Mouse (Mus musculus): Measurements from ENCODE around the gene Syce1l. TPM values are rescaled to one million over a fixed set of nuclear protein-coding genes. Genes with fewer than 3 reads are reported as not detected.

Gene Syce1l
- polyA plus RNA-seq, 1 experiment from 2014 or later, result not detected

- Histone ChIP-seq H3K4me2 (ENCODE audit: low read depth, low read length) (no peak overlapping the region), H3K9ac (ENCODE audit: low read length) (no peak overlapping the region), H3K4me3 (ENCODE audit: low read length) (no peak overlapping the region), H3K4me1 (replicated peaks; ENCODE audit: control insufficient read depth, insufficient read depth, low read length) (peaks cover 6% of the 10 kb centered on the region), H3K27me3 (ENCODE audit: control insufficient read depth, insufficient read depth, low read depth, low read length) (no peaks in the 10 kb centered on the region), H3K27ac (ENCODE audit: low read length) (no peak overlapping the region), H3K9me3 (ENCODE audit: control insufficient read depth, low read length) (no peaks in the 10 kb centered on the region), H3K36me3 (ENCODE audit: control insufficient read depth, insufficient read depth, low read length) (peaks cover 23% of the 10 kb centered on the region)
- no peak for ATAC-seq (ENCODE audit: low read depth)
- 74% methylated on average over 8 of the region's 8 CpGs for WGBS
Observed at GRCm38 (mm10) chr8:113643479-113644210, 632 bp downstream of the Syce1l start.

- Histone ChIP-seq H3K9me3 (ENCODE audit: control insufficient read depth, low read length) (no peaks in the 10 kb centered on the region), H3K4me3 (ENCODE audit: low read length) (no peak overlapping the region), H3K27me3 (ENCODE audit: control insufficient read depth, insufficient read depth, low read depth, low read length) (no peaks in the 10 kb centered on the region), H3K4me2 (ENCODE audit: low read depth, low read length) (no peak overlapping the region), H3K4me1 (replicated peaks; ENCODE audit: control insufficient read depth, insufficient read depth, low read length) (0 out of 2 replicates have a peak, but pooled peaks cover 2% of the 10 kb centered on the region), H3K9ac (ENCODE audit: low read length) (no peak overlapping the region), H3K36me3 (ENCODE audit: control insufficient read depth, insufficient read depth, low read length) (peaks cover 11% of the 10 kb centered on the region), H3K27ac (ENCODE audit: low read length) (no peak overlapping the region)
- ATAC-seq (ENCODE audit: low read depth), result no peak
- 55% methylated on average over 5 of the region's 5 CpGs for WGBS
Observed at GRCm38 (mm10) chr8:113645220-113645619, 2.2 kb downstream of the Syce1l start.

GRCm38 (mm10) chr8:113652450-113652849 is 9.4 kb downstream of the Syce1l start:
- Histone ChIP-seq H3K27ac (ENCODE audit: low read length) (no peak overlapping the region), H3K4me1 (replicated peaks; ENCODE audit: control insufficient read depth, insufficient read depth, low read length) (no peaks in the 10 kb centered on the region), H3K9ac (ENCODE audit: low read length) (no peak overlapping the region), H3K9me3 (ENCODE audit: control insufficient read depth, low read length) (no peaks in the 10 kb centered on the region), H3K36me3 (ENCODE audit: control insufficient read depth, insufficient read depth, low read length) (no peaks in the 10 kb centered on the region), H3K4me3 (ENCODE audit: low read length) (no peak overlapping the region), H3K4me2 (ENCODE audit: low read depth, low read length) (no peak overlapping the region), H3K27me3 (ENCODE audit: control insufficient read depth, insufficient read depth, low read depth, low read length) (no peaks in the 10 kb centered on the region)
- WGBS, result 72% methylated on average over 11 of the region's 12 CpGs
- ATAC-seq (ENCODE audit: low read depth), result no peak

- 41% methylated on average over 4 of the region's 4 CpGs for WGBS
- ATAC-seq (ENCODE audit: low read depth), result no peak
- Histone ChIP-seq H3K4me3 (ENCODE audit: low read length) (no peak overlapping the region), H3K4me2 (ENCODE audit: low read depth, low read length) (no peak overlapping the region), H3K27ac (ENCODE audit: low read length) (no peak overlapping the region), H3K27me3 (ENCODE audit: control insufficient read depth, insufficient read depth, low read depth, low read length) (no peaks in the 10 kb centered on the region), H3K9ac (ENCODE audit: low read length) (no peak overlapping the region), H3K4me1 (replicated peaks; ENCODE audit: control insufficient read depth, insufficient read depth, low read length) (0 out of 2 replicates have a peak, but pooled peaks cover 3% of the 10 kb centered on the region), H3K36me3 (ENCODE audit: control insufficient read depth, insufficient read depth, low read length) (no peaks in the 10 kb centered on the region), H3K9me3 (ENCODE audit: control insufficient read depth, low read length) (no peaks in the 10 kb centered on the region)
Observed at GRCm38 (mm10) chr8:113653151-113653550, 10.1 kb downstream of the Syce1l start.

- Histone ChIP-seq H3K4me1 (replicated peaks; ENCODE audit: control insufficient read depth, insufficient read depth, low read length) (0 out of 2 replicates have a peak, but pooled peaks cover 3% of the 10 kb centered on the region), H3K4me2 (ENCODE audit: low read depth, low read length) (no peak overlapping the region), H3K27me3 (ENCODE audit: control insufficient read depth, insufficient read depth, low read depth, low read length) (no peaks in the 10 kb centered on the region), H3K27ac (ENCODE audit: low read length) (no peak overlapping the region), H3K36me3 (ENCODE audit: control insufficient read depth, insufficient read depth, low read length) (no peaks in the 10 kb centered on the region), H3K9ac (ENCODE audit: low read length) (no peak overlapping the region), H3K4me3 (ENCODE audit: low read length) (no peak overlapping the region), H3K9me3 (ENCODE audit: control insufficient read depth, low read length) (no peaks in the 10 kb centered on the region)
- no peak for ATAC-seq (ENCODE audit: low read depth)
- WGBS, result 88% methylated on average over 5 of the region's 5 CpGs
Observed at GRCm38 (mm10) chr8:113656154-113656553, 13.1 kb downstream of the Syce1l start.

DNA sequence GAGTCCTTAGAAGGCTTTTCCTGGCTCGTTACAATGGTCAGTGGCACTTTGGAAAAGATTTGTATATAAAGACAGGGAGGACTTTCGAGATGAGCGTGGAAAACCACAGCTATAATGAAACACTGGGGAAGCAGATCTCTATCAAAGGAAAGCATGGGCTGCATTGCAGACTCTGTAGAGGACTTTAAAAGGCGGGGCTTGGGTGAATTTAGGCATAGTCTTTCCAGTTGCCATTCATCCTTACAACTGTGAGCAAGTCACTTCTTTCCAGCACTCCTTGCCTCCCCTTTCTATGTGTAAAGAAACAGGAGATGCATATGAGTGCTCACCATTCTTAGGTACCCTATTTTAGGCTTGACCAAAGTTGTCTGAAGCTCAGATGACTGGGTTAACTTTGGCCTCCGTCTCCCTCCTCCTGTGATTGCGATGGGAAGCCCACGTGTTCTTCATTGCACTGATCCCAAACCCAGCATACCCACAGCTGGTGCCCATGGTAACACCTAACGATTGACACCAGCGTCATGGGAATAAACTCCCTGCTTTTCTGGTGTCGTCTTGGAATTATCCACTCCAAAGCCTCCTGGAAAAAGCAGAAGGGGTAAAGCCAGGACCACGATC is 13.8 kb downstream of the Syce1l start:
- Histone ChIP-seq H3K36me3 (ENCODE audit: control insufficient read depth, insufficient read depth, low read length) (no peaks in the 10 kb centered on the region), H3K27ac (ENCODE audit: low read length) (no peak overlapping the region), H3K4me3 (ENCODE audit: low read length) (no peak overlapping the region), H3K4me2 (ENCODE audit: low read depth, low read length) (no peak overlapping the region), H3K27me3 (ENCODE audit: control insufficient read depth, insufficient read depth, low read depth, low read length) (no peaks in the 10 kb centered on the region), H3K9ac (ENCODE audit: low read length) (no peak overlapping the region), H3K9me3 (ENCODE audit: control insufficient read depth, low read length) (no peaks in the 10 kb centered on the region), H3K4me1 (replicated peaks; ENCODE audit: control insufficient read depth, insufficient read depth, low read length) (0 out of 2 replicates have a peak, but pooled peaks cover 3% of the 10 kb centered on the region)
- no peak for ATAC-seq (ENCODE audit: low read depth)
- 84% methylated on average over 11 of the region's 11 CpGs for WGBS

DNA sequence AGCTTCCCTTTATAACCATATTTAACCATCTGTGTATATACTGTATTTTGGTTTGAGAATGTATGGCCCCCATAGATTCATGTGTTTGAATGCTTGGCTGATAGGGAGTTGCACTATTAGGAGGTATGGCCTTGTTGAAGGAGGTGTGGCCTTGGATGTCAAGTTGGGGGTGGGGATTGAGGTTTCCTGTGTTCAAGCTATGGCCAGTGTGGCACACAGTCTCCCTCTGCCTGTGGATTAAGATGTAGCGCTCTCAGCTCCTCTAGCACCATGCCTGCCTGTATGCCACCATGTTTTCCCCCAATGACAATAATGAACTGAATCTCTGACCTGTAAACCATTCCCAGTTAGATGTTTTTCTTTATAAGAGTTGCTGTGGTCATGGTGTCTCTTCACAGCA is 17.1 kb downstream of the Syce1l start:
- Histone ChIP-seq H3K9ac (ENCODE audit: low read length) (no peak overlapping the region), H3K9me3 (ENCODE audit: control insufficient read depth, low read length) (no peaks in the 10 kb centered on the region), H3K4me1 (replicated peaks; ENCODE audit: control insufficient read depth, insufficient read depth, low read length) (peaks cover 3% of the 10 kb centered on the region; the same call in 1 of the 2 replicates), H3K27ac (ENCODE audit: low read length) (no peak overlapping the region), H3K36me3 (ENCODE audit: control insufficient read depth, insufficient read depth, low read length) (no peaks in the 10 kb centered on the region), H3K27me3 (ENCODE audit: control insufficient read depth, insufficient read depth, low read depth, low read length) (no peaks in the 10 kb centered on the region), H3K4me3 (ENCODE audit: low read length) (no peak overlapping the region), H3K4me2 (ENCODE audit: low read depth, low read length) (no peak overlapping the region)
- 83% methylated on average over 1 of the region's 1 CpGs for WGBS
- no peak for ATAC-seq (ENCODE audit: low read depth)

DNA sequence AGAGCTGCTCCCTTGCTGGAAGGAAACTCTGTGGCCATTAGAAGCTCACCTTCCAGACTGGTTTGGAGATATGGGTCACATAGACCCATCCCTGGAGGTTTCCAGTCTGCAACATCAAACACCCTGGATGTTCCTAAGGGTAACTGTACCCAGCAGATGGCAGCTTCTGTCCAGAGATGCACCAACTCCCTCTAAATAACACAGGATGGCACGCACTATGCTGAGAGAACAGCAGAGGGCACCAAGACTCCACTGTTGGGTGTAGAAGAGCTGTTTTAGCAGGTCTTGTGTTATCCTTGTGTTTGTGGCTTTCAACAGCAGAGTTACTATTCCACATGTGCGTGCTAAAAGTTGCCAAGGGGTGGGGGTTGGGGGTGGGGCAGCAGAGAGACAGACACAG is 21.5 kb downstream of the Syce1l start:
- no peaks in the 10 kb centered on the region for H3K36me3 ChIP-seq (ENCODE audit: control insufficient read depth, insufficient read depth, low read length)
- H3K4me1 ChIP-seq (replicated peaks; ENCODE audit: control insufficient read depth, insufficient read depth, low read length), result no peaks in the 10 kb centered on the region; the same call in 1 of the 2 replicates
- H3K27ac ChIP-seq (ENCODE audit: low read length), result no peak overlapping the region
- ATAC-seq (ENCODE audit: low read depth), result peak; percentile 82
- H3K27me3 ChIP-seq (ENCODE audit: control insufficient read depth, insufficient read depth, low read depth, low read length), result no peaks in the 10 kb centered on the region
- no peaks in the 10 kb centered on the region for H3K9me3 ChIP-seq (ENCODE audit: control insufficient read depth, low read length)
- H3K9ac ChIP-seq (ENCODE audit: low read length), result no peak overlapping the region
- H3K4me3 ChIP-seq (ENCODE audit: low read length), result no peak overlapping the region
- no peak overlapping the region for H3K4me2 ChIP-seq (ENCODE audit: low read depth, low read length)
- 0% methylated on average over 2 of the region's 2 CpGs for WGBS

- Histone ChIP-seq H3K9me3 (ENCODE audit: control insufficient read depth, low read length) (no peaks in the 10 kb centered on the region), H3K27me3 (ENCODE audit: control insufficient read depth, insufficient read depth, low read depth, low read length) (no peaks in the 10 kb centered on the region), H3K36me3 (ENCODE audit: control insufficient read depth, insufficient read depth, low read length) (no peaks in the 10 kb centered on the region), H3K9ac (ENCODE audit: low read length) (no peak overlapping the region), H3K4me1 (replicated peaks; ENCODE audit: control insufficient read depth, insufficient read depth, low read length) (no peaks in the 10 kb centered on the region; the same call in 1 of the 2 replicates), H3K4me2 (ENCODE audit: low read depth, low read length) (no peak overlapping the region), H3K4me3 (ENCODE audit: low read length) (no peak overlapping the region), H3K27ac (ENCODE audit: low read length) (no peak overlapping the region)
- 66% methylated on average over 4 of the region's 4 CpGs for WGBS
- no peak; the same call in 1 of the 2 replicates for ATAC-seq (ENCODE audit: low read depth)
Observed at GRCm38 (mm10) chr8:113665036-113665435, 22.0 kb downstream of the Syce1l start.
